Mouse (Mus musculus) E14TG2a.4 (cell line): ENCODE results near the gene Kcnn3.
A peak's percentile ranks its signal among the peaks of the same experiment; 100 is the strongest.

Experiments used
- H3K27me3 ChIP-seq: 2 replicates; pipeline ENCODE4 v1.6.1; 2014; ENCODE audit warnings: low read length, control low read depth; ENCODE audit not compliant: insufficient read depth
- H3K36me3 ChIP-seq: 2 replicates; pipeline ENCODE4 v1.6.1; 2014; ENCODE audit warnings: low read length, control low read depth; ENCODE audit not compliant: insufficient read depth
- H3K4me1 ChIP-seq: replicated peaks from 2 replicates; pipeline ENCODE4 v1.6.1; 2014; ENCODE audit warnings: low read depth, low read length, control low read depth
- H3K4me3 ChIP-seq: replicated peaks from 2 replicates; pipeline ENCODE4 v1.5.1; 2014; ENCODE audit warnings: mild to moderate bottlenecking, low read length
- H3K9me3 ChIP-seq: 2 replicates; pipeline ENCODE4 v1.6.1; 2014; ENCODE audit warnings: low read length, control low read depth
- CTCF ChIP-seq: conservative IDR thresholded peaks from 2 replicates; pipeline ENCODE4 v1.5.1; 2014; ENCODE audit warnings: low read length
- NANOG ChIP-seq: IDR thresholded peaks from 2 replicates; pipeline ENCODE4 v1.6.1; 2014; ENCODE audit warnings: borderline replicate concordance, low read length, mixed read lengths
- POU5F1 ChIP-seq: IDR thresholded peaks from 2 replicates; pipeline ENCODE4 v1.6.1; 2014; ENCODE audit warnings: low read length, borderline replicate concordance

The Kcnn3 gene

DNA sequence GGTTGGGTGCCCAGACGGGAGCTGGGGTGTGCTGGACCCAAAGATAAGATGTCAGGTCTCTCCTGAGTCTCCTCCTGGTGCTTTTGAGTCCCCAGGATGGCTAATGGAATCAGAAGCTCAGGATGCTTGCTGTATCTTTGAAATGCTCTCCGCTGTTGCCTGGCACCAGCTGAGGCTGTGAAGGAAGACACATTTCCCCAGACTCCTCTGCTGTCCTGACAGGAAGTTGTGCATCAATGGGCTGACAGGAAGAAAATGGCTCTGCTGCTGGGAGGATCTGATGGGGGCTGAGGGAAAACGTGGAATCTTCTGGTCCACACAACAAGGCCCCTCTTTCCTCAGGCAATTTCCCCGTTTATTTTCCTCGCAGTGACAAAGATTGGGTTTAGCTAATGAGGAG, 27.0 kb downstream of the Kcnn3 start:
- H3K36me3 ChIP-seq: no peaks in the 10 kb centered on the region
- H3K9me3 ChIP-seq: no peaks in the 10 kb centered on the region
- H3K4me3 ChIP-seq: no peak overlapping the region
- TF ChIP-seq NANOG (no peak), CTCF (no peak), POU5F1 (no peak)
- peaks cover 13% of the 10 kb centered on the region for H3K4me1 ChIP-seq
- no peaks in the 10 kb centered on the region; the same call in 1 of the 2 replicates for H3K27me3 ChIP-seq

DNA sequence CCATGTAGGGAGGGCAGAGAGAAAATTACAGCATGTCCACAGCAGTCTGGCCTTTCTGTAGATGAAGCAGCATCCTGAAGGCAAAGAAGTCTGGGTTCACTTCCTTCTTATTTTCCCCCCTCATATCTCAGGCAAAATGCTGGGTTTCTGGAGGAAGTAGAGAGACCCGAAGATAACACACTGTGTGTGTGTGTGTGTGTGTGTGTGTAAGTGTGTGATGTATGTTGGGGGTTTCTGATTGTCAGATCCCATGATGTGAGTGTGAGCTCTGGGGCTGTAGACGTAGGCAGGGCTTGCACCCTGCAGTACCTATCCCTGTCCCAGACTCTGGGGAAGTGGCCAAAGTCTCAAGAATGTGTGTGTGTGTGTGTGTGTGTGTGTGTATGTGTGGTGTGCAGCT, 28.8 kb downstream of the Kcnn3 start:
- Histone ChIP-seq H3K36me3 (no peaks in the 10 kb centered on the region), H3K27me3 (no peaks in the 10 kb centered on the region; the same call in 1 of the 2 replicates), H3K4me3 (no peak overlapping the region), H3K4me1 (peaks cover 23% of the 10 kb centered on the region), H3K9me3 (no peaks in the 10 kb centered on the region)
- TF ChIP-seq CTCF (no peak), NANOG (no peak), POU5F1 (no peak)

DNA sequence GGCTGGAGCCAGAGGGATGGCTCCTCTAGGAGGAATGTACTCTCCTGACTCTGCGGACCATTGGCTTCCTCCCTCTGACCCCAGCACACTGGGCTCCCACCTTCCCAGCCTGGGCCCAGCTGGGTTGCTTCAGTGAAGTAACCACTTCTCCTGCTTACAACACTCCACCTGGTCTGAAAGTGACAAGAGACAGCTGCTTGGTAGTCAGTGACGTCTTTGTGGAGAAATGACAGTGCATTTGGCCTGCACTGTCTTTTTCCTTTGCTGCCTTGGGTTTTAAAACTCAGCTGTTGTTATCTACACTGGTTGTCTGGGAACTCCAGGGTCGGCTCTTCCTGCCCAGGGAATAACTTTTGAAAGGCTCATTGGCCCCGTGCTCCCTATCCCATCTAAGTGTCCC, 29.5 kb downstream of the Kcnn3 start:
- peaks cover 30% of the 10 kb centered on the region for H3K4me1 ChIP-seq
- no peaks in the 10 kb centered on the region for H3K36me3 ChIP-seq
- no peak overlapping the region for H3K4me3 ChIP-seq
- H3K9me3 ChIP-seq: no peaks in the 10 kb centered on the region
- TF ChIP-seq CTCF (no peak), NANOG (no peak), POU5F1 (no peak)
- no peaks in the 10 kb centered on the region for H3K27me3 ChIP-seq

DNA sequence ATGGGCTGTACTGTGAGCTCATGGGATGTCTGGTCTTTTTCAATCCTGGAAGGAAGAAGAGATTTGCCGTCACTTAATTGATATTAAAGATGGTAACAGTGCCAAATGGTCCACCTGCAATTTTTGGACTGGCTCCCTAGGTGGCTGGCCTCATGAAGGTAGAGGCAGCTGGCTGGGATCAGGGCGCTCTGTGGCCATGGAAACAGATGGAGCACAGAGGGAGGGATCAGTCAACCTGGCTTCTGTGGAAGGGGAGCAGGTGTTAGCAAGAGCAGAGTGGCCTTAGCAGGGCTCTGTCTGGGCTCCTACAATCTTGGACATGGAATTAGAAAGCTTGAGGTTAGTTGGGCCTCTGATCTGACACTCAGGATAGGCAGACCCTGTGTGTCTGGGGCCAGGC, 31.9 kb downstream of the Kcnn3 start:
- no peak for TF ChIP-seq NANOG
- TF ChIP-seq CTCF: no peak
- no peak for TF ChIP-seq POU5F1
- no peaks in the 10 kb centered on the region for H3K9me3 ChIP-seq
- no peaks in the 10 kb centered on the region for H3K36me3 ChIP-seq
- no peaks in the 10 kb centered on the region for H3K27me3 ChIP-seq
- no peak overlapping the region for H3K4me3 ChIP-seq
- H3K4me1 ChIP-seq: peaks cover 29% of the 10 kb centered on the region

DNA sequence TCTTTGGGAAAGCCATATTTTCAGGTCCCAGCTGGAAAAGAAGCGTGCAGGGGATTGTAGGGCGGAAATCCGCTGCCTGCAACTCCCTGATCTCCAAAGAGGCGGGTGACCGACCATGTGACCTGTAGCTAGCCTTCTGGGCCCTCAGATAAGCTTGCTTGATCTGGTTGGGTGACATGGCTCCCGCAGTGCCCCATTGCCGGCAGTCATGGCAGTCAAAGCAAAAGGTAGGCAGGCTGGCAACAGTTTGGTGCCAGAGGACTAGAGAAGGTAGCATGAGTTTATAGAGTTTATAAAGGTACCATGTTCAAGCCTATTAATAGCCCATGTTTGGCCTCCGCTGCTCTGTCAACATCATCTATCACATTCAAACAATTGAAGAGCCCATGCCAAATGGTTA, 33.5 kb downstream of the Kcnn3 start:
- H3K9me3 ChIP-seq: no peaks in the 10 kb centered on the region
- 0 out of 2 replicates have a peak, but pooled peaks cover 2% of the 10 kb centered on the region for H3K27me3 ChIP-seq
- no peaks in the 10 kb centered on the region for H3K36me3 ChIP-seq
- no peak overlapping the region for H3K4me3 ChIP-seq
- H3K4me1 ChIP-seq: peaks cover 20% of the 10 kb centered on the region
- TF ChIP-seq NANOG: no peak
- TF ChIP-seq POU5F1: no peak
- TF ChIP-seq CTCF: no peak

DNA sequence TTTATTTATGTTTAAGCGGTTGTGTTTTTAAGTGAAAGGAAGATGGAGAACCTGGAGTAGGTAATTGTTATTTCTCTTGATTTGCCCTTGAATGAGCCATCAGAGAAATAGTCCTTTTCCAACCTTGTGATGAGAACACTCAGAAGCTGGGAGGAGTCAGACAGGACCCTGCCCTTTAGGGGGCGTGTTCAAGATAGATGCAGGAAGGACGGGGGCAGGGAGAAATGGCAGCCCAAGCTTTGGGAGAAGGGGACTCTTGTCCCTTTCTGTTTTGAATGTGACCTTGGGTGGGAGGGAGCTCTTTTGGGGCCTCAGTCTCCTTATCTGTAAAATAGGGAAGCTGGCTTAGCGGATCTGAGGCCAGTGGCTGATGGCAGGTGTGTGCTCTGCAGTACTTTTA, 34.0 kb downstream of the Kcnn3 start:
- peak; percentile 18; the same call in 1 of the 2 replicates for TF ChIP-seq NANOG
- TF ChIP-seq POU5F1: no peak
- no peaks in the 10 kb centered on the region for H3K36me3 ChIP-seq
- no peaks in the 10 kb centered on the region for H3K9me3 ChIP-seq
- H3K4me3 ChIP-seq: no peak overlapping the region
- peaks cover 2% of the 10 kb centered on the region; the same call in 1 of the 2 replicates for H3K27me3 ChIP-seq
- peaks cover 25% of the 10 kb centered on the region for H3K4me1 ChIP-seq

DNA sequence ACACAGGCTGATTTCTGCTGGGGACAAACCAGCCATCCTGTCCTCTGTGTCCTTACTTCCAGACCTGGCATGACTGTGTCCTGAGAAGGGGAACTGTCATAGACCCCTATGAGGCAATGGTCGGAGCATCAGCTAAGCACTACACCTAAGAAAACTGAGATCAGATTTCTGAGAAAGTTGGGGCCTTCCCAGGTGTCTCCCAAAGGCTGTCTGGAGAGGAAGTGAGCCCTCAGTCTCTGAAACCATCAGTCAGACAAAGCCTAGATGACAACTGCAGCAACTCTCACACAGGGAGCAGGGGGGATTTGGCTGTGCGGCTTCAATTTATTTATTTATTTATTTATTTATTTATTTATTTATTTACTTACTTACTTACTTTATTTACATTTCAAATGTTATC, 34.6 kb downstream of the Kcnn3 start:
- Histone ChIP-seq H3K36me3 (no peaks in the 10 kb centered on the region), H3K27me3 (peaks cover 2% of the 10 kb centered on the region; the same call in 1 of the 2 replicates), H3K9me3 (no peaks in the 10 kb centered on the region), H3K4me1 (peaks cover 26% of the 10 kb centered on the region), H3K4me3 (no peak overlapping the region)
- TF ChIP-seq CTCF: no peak
- TF ChIP-seq NANOG: no peak
- TF ChIP-seq POU5F1: no peak

DNA sequence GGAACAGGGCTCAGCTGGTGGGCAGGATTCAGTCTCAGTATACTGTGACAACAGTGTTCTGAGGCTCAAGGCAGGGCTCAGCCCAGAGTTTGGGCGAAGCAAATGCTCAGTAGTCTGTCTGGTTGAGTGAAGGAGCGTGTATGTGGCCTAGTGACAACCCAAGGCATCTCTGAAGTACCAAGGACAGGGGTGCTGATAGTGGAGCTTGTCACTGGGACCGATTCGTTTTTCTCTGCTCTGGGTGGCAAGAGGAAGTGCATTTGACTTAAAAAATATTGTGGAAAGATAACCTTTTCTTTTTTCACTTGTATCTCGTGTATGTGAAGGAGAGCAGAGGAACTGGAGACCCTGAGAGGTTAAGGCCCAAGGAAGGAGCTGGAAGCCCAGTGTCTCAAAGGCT, 37.8 kb downstream of the Kcnn3 start:
- TF ChIP-seq CTCF: no peak
- no peak for TF ChIP-seq NANOG
- TF ChIP-seq POU5F1: no peak
- Histone ChIP-seq H3K36me3 (no peaks in the 10 kb centered on the region), H3K9me3 (no peaks in the 10 kb centered on the region)

More for the DNA sequence above, 37.8 kb downstream of the Kcnn3 start:
- Histone ChIP-seq H3K4me3 (no peak overlapping the region), H3K27me3 (peaks cover 2% of the 10 kb centered on the region; the same call in 1 of the 2 replicates), H3K4me1 (peaks cover 22% of the 10 kb centered on the region)
